Mouse (Mus musculus) spleen, adult 2 months (tissue): Measurements from ENCODE around the gene Slc4a1. TPM values are rescaled to one million over a fixed set of nuclear protein-coding genes. Genes with fewer than 3 reads are reported as not detected.

ENCODE experiments used
- DNase-seq, 2 experiments: peaks; one replicate each; pipeline versions ENCODE4 v3.0.0 to v3.0.0-alpha.2; 2012 to 2021; ENCODE audit warnings: low spot score in 2 of 2, low read depth in 1 of 2
- H3K27ac ChIP-seq: fragments of 200-500 bp; 2 replicates; pipeline ENCODE4 v1.5.1; 2012; ENCODE audit warnings: low read length, inconsistent platforms; ENCODE audit not compliant: insufficient read depth
- H3K27me3 ChIP-seq: fragments of 200-500 bp; 2 replicates; pipeline ENCODE4 v1.6.1; 2012; ENCODE audit warnings: mild to moderate bottlenecking, moderate library complexity, low read length, inconsistent platforms; ENCODE audit not compliant: control insufficient read depth, insufficient read depth
- H3K36me3 ChIP-seq: fragments of 200-500 bp; 2 replicates; pipeline ENCODE4 v1.6.1; 2012; ENCODE audit warnings: mild to moderate bottlenecking, low read length, inconsistent platforms; ENCODE audit not compliant: control insufficient read depth, insufficient read depth
- H3K4me1 ChIP-seq: fragments of 200-500 bp; 2 replicates; pipeline ENCODE4 v1.6.1; 2011; ENCODE audit warnings: inconsistent platforms; ENCODE audit not compliant: control insufficient read depth, insufficient read depth, insufficient read length
- H3K4me3 ChIP-seq: fragments of 200-500 bp; 2 replicates; pipeline ENCODE4 v1.5.1; 2011; ENCODE audit warnings: mild to moderate bottlenecking, inconsistent platforms; ENCODE audit not compliant: insufficient read depth, insufficient read length; ENCODE audit errors: extremely low read depth
- CTCF ChIP-seq: fragments of 200-500 bp; IDR thresholded peaks from 2 replicates; pipeline ENCODE4 v1.5.1; 2011; ENCODE audit warnings: mild to moderate bottlenecking, inconsistent platforms; ENCODE audit not compliant: insufficient read depth, insufficient read length, insufficient replicate concordance; ENCODE audit errors: extremely low read depth
- POLR2A ChIP-seq: fragments of 200-500 bp; IDR thresholded peaks from 2 replicates; pipeline ENCODE4 v1.6.1; 2011; ENCODE audit warnings: low read depth, low read length, inconsistent platforms
- WGBS: fragments of 180-500 bp; shearing (Covaris S2); methylation state at CpG from one replicate; pipeline ENCODE4 v1.1.7; 2018; 5-methylcytosine and 5-hydroxymethylcytosine counted together
- polyA plus RNA-seq: library from polyadenylated mRNA; depleted of rRNA; stranded (reverse); fragments of >200 nt; gene quantifications from 2 replicates; pipeline ENCODE4 v1.2.3, GENCODE M21; 2012

Gene Slc4a1
- polyA plus RNA-seq, 1 experiment = 381 TPM

DNA sequence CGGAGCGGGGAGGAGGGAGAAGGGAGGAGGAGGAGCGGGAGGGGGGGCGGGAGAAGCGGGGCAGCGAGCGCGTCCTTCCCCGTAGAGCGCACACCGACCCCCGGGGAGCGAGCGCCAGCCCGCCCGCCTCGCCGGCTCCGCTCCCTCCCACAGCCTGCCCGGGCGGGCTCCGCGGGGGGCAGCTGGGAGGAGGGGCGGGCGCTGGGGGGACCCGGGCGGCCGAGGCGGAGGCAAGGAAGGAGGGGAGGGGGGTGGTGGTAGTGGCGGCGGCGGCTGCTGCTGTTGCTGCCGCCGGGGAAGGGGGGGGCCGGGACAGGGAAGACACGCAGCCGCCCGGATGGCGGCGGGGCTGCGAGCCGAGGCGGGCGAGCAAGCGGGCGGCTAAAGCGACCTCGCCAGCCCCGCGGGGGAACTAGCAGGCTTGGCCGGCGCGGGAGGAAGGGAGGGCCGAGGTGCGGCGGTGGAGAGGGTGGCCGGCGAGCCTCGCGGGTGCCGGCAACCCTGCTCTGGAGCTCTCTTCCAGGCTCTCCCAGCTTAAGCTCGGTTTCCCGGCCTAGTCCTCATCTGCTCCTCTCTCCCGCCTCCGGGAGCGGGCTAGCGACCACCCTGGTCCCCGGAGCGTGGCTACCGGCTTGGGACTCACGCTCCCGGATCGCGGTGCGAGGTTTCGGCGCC lies 48.0 kb downstream of the Slc4a1 start:
- TF ChIP-seq POLR2A (no peak), CTCF (no peak)

DNA sequence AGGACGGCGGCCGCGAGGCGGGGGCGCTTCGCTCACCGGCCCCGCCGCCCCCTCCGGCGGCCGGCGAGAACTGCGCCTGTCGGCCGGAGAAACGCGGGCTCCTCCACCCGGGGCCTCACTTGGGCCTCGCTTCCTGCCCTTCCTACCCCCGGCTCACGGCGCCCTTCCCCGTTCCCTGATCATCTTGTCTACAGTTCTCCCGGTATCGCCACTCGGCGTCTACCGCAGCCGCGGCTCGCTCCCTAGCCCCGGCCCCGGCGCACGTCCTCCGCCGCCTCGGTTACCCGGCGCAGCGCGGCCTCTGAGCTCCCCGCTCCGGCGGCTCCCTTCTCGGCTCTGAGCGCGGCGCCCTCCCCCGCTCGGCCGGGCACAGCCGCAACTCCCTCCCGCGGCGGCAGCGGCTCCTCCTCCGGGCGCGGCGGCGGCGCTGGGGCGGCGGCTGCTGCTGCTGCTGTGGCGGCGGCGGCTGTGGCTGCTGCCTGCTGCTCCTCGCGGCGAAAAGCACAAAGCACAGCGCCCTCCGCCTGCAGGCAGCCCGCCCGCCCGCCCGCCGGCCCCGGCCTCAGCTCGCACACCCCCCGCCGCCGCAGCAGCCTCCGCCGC lies 48.6 kb downstream of the Slc4a1 start:
- H3K4me1 ChIP-seq = peaks cover 17% of the 10 kb centered on the region; the same call in 1 of the 2 replicates
- H3K27ac ChIP-seq = peak overlapping the region; percentile 98
- no peaks in the 10 kb centered on the region for H3K27me3 ChIP-seq
- TF ChIP-seq CTCF (no peak), POLR2A (no peak; the same call in 1 of the 2 replicates)
- WGBS = under 1% methylated on average over 81 of the region's 87 CpGs
- H3K36me3 ChIP-seq = peaks cover 21% of the 10 kb centered on the region
- DNase-seq = peak; percentile 43 to 52
- peak overlapping the region; percentile 73 for H3K4me3 ChIP-seq

More for the DNA sequence above, 48.0 kb downstream of the Slc4a1 start:
- Histone ChIP-seq H3K4me1 (peaks cover 17% of the 10 kb centered on the region; the same call in 1 of the 2 replicates), H3K36me3 (peaks cover 16% of the 10 kb centered on the region), H3K27me3 (no peaks in the 10 kb centered on the region), H3K27ac (peak overlapping the region; percentile 95), H3K4me3 (peak overlapping the region; percentile 73)
- under 1% methylated on average over 52 of the region's 77 CpGs for WGBS
- DNase-seq = peak in 1 of 2 experiments; percentile 69

DNA sequence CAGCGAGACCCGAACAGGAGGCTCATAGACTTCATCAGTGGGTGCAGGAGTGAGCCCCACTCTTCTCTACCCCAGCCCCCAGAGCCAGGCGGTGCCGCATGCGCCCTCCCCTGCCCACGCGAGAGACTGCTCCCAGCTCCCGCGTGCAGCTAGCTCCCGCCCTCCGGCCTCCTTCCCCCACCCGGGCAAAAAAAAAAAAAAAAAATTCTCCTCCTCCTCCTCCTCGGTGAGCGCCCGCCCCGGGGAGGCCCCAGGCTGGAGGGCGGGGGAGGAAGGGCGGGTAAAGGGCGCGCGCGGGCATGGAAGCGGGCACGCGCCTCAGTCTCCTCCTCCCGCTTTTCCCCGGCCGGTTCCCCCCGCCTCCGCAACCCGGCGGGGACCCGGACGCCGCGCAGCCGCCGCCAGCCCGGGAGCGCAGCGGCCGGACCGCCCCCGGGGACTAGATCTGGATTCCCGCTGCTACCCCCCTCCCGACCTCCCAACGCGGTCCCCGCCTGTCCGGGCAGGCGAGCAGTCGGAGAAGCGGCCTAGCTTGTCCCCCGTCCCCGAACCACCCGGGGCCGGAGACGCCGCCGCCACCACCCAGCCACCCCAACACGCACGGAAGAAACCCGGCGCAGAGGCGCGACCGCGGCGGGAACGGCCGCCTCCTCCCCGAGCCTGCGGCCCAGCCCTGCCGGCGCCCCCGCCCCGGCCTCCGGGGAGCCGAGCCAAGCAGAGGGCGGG lies 49.3 kb downstream of the Slc4a1 start:
- no peak for TF ChIP-seq CTCF
- TF ChIP-seq POLR2A = peak; percentile 50; the same call in 1 of the 2 replicates
- WGBS = 1% methylated on average over 58 of the region's 80 CpGs
- peaks cover 23% of the 10 kb centered on the region for H3K36me3 ChIP-seq

DNA sequence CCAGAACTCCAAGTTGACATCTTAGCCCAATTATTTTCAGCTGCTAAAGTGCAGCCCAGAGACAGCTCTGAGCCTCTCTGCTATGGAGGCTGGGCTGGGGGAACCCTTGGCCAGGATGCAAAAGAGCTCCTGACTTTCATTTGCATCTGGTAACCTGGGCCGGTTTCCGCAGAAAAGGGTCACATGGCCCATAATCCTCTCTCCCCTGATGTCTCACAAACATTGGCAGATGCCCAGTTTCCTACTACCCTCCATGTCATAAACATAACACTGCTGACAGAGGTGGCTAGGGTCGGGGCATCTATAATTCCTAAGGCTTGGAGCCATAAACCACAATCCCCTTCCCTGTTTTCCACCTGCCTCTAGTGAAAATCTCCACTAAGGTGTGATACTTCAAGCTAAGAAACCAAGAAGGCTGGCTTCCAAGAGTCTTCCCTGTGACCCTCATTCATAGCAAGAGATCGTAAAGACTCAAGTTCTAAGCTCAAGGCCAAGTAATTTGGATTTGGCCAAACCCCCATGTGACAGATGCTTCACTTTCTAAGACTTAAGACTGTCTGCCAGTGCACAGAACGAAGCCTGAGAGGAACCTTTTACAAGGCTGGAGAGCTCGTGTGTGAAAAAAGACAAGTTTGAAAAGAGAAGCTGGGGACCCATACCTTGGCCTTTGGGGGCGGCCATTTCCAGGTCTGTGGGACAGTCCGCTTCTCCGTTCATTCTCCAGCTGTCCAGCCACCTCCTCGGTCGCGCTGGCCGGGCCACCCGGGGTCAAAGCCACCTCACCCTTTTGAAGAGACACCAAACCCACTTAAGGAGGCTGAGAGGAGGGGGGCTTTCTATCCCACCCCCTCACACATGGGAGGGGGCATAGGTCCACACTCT lies 50.1 kb downstream of the Slc4a1 start:
- H3K4me1 ChIP-seq = peaks cover 20% of the 10 kb centered on the region; the same call in 1 of the 2 replicates

More for the DNA sequence above, 49.3 kb downstream of the Slc4a1 start:
- Histone ChIP-seq H3K27me3 (no peaks in the 10 kb centered on the region), H3K4me3 (peak overlapping the region; percentile 73), H3K4me1 (peaks cover 17% of the 10 kb centered on the region; the same call in 1 of the 2 replicates), H3K27ac (peak overlapping the region; percentile 98)
- DNase-seq = peak; percentile 56 to 91

DNA sequence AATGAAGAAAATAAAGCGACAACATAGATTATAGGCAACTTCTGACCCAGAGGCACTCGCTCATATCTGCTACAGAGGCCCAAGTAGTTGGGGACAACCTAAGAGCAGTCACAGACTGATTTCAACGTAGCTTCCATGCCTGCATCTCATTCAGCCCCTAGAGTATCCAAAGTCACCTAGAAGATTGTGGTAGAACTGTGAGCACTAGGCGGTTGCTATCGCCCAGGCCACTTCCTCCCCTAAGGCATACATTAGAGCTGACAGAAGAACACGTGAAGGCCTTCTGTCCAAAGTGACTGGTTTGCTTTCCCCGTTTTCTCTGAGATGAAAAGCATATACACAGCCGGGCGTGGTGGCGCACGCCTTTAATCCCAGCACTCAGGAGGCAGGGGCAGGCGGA lies 51.7 kb downstream of the Slc4a1 start:
- H3K27ac ChIP-seq = no peak overlapping the region
- peaks cover 26% of the 10 kb centered on the region for H3K36me3 ChIP-seq
- no peak overlapping the region for H3K4me3 ChIP-seq
- WGBS = 86% methylated on average over 12 of the region's 12 CpGs
- no peaks in the 10 kb centered on the region for H3K27me3 ChIP-seq
- peaks cover 21% of the 10 kb centered on the region; the same call in 1 of the 2 replicates for H3K4me1 ChIP-seq
- no peak for DNase-seq
- TF ChIP-seq CTCF (no peak), POLR2A (no peak)

More for the DNA sequence above, 50.1 kb downstream of the Slc4a1 start:
- DNase-seq = peak; percentile 23 to 49
- no peak for TF ChIP-seq POLR2A
- TF ChIP-seq CTCF = no peak
- peak overlapping the region; percentile 72 for H3K27ac ChIP-seq
- WGBS = 17% methylated on average over 14 of the region's 14 CpGs
- peak overlapping the region; percentile 73 for H3K4me3 ChIP-seq
- H3K27me3 ChIP-seq = no peaks in the 10 kb centered on the region
- peaks cover 25% of the 10 kb centered on the region for H3K36me3 ChIP-seq

DNA sequence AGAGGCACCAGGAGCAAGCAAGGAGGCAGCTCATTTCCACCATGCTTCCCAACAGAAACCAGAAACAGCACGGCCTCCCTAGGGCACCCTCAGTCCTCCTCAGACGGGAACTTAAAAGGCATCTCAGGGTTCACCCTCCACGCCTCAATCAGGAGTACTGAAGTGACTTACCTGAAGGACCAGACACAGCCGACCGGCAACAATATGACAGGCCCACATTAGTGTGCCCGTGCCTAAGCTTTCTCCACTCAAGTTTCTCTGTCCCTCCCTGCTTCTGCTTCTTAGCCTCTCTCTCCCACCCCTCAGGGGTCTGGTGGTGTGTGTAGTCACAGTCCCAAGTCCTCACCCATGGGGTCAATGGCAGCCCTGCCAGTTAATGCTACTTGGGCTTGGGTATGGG lies 53.4 kb downstream of the Slc4a1 start:
- WGBS = 94% methylated on average over 6 of the region's 6 CpGs
- Histone ChIP-seq H3K4me1 (peaks cover 26% of the 10 kb centered on the region; the same call in 1 of the 2 replicates), H3K27me3 (no peaks in the 10 kb centered on the region), H3K27ac (no peak overlapping the region), H3K4me3 (no peak overlapping the region), H3K36me3 (peaks cover 33% of the 10 kb centered on the region)
- TF ChIP-seq CTCF (no peak), POLR2A (no peak)
- DNase-seq = no peak
